Mouse (Mus musculus) B cell, adult 62 days (primary cell): ENCODE measurements around the gene Tmem216. TPM values are rescaled to one million over a fixed set of nuclear protein-coding genes. Genes with fewer than 3 reads are reported as not detected.

Experiments
- total RNA-seq: library from RNA; stranded (reverse); gene quantifications from 4 replicates; pipeline ENCODE4 v1.2.4, GENCODE M21; 2023

Tmem216 gene
- total RNA-seq, result 7.9 to 13.0 TPM (median 9.0 TPM) in 4 replicates

DNA sequence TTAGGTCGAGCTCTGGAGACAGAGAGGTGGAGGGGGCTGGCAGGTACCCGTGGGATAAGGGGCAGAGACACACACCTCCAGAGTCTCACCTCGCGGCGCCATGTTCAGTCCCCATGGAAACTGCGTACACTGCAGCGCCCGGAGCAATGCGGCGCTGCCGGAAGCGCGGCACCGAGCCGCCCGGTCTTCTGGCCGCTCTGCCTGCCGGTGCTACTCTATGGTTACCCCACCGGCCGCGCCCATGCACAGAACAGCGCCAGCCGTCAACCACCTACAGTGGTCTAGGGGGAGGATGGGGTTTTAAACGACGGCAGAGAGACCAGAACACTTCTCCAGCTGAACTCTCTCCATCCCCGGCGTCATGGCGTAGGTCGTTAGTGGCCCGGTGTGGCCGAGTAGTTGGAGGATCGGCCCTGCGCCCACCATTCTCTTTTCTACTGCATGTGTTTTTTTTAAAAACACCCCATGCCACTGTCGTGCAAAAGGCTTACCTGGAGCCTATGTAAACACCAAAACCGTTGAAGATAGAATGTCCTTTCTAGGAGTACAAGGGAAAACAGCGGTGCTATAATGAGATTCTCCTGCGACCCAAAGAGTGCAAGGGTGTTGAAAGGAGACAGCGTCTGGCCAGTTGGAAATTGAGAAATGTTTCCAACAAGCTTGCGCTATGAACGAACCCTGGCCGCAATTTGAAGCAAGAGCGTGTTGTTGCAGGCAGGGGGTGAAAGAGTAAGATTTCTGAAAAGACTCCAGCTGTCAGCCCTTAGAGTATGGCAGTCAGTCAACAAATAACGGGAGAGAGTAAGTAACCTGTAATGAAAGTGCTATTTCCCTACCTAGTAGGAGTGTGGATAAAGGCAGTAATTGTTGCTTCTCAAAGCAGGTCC lies at the start of gene Tmem216:
Gene Tmem216, minus strand, starts transcription at position 615 of the 887 bp plus-strand sequence.

DNA sequence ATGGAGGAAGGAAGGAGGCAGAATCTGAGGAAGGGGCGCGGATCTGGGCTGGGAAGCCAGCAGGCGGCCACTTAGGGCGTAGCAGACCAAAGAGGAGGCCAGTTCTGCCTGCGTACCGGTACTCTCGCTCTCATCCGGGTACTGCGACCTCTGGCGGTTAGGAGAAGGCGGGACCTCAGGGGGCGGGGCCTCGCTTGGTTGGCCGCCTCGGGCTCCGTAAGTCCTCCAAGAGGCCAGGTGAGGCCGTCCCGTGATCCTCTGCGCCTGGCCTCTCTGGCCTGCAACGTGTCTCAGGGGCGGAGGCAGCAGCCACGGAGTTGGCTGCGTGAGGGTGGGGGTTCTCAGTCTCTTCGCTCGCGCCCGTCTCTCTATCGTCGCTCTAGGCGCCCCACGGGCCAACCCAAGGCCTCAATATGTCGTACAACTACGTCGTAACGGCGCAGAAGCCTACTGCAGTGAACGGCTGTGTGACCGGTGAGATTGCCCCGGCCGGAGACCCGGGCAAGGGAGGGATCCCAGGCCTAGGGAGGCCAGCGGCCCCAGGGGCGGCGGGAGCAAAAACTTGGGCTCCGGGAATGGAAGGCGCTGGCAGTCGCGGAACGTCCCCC lies 49.4 kb upstream of the Tmem216 start, which contains the start of the genes Ddb1 and Tkfc:
Gene Ddb1, plus strand, starts transcription at position 35 of the 608 bp plus-strand sequence.
Gene Tkfc, minus strand, starts transcription at position 362 of the 608 bp plus-strand sequence.

DNA sequence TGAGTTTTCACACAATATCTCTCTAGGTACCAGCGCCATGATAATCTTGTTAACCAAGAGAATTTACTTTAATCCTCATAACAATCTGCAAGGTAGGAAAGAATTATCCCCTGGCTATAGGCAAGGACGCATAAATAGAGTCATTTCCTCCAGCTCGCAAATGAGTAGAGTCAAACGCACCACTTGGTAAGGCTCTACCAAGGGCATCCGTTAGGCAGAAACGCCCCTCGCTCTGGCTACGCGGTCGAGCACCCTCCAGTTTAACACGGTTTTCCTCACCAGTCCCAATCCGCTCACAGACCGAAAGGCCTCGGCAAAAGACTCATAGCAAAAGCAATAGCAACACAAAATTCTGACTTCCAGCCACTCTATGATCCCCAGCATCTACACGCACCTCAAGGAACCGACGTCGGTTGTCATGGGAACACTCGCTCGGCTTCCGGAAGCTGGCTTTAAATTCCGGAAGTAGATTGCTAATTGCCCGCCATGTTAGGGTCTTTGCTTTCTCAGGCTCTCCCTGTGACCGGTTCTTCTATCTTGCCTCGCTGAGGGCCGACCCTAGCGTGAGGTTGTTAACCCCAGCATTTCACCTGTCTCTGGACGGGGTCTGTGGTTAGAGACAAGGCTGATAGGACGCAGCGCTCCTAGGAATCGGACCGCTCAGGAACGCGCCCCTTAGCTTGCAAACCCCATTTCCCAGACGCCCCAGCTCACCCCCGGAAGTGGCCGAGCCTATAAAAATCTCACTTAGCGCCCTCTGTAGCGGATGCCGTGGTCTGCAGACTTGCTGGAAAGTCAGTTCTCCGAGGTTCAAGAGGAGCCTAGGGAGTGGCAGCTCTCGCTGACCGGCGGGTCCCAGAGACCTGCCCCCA lies 20.9 kb upstream of the Tmem216 start, which contains the start of the genes Cyb561a3 and Tmem138:
Gene Cyb561a3, plus strand, starts transcription at position 483 of the 872 bp plus-strand sequence.
Gene Tmem138, minus strand, starts transcription at position 673 of the 872 bp plus-strand sequence.

DNA sequence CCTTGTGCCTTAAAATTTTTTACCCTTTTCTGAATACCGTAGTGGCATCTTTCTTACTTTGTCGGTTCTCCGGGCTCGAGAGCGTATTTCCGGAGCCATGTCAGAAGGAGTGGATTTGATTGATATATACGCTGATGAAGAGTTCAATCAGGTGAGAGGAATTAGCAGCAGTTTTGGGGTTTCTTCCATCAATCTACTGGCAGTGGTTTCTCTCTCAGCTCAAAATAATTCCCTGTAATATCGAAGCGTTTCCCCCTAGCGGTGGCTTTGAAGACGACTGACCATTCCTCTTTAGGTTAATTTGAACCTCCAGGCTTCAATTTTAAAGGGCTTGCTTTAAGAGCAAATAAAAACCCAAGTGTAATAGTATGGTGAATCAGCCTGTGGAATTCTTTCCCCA lies 30.1 kb downstream of the Tmem216 start, which contains the start of gene Sdhaf2:
Gene Sdhaf2, minus strand, starts transcription at position 233 of the 400 bp plus-strand sequence.

DNA sequence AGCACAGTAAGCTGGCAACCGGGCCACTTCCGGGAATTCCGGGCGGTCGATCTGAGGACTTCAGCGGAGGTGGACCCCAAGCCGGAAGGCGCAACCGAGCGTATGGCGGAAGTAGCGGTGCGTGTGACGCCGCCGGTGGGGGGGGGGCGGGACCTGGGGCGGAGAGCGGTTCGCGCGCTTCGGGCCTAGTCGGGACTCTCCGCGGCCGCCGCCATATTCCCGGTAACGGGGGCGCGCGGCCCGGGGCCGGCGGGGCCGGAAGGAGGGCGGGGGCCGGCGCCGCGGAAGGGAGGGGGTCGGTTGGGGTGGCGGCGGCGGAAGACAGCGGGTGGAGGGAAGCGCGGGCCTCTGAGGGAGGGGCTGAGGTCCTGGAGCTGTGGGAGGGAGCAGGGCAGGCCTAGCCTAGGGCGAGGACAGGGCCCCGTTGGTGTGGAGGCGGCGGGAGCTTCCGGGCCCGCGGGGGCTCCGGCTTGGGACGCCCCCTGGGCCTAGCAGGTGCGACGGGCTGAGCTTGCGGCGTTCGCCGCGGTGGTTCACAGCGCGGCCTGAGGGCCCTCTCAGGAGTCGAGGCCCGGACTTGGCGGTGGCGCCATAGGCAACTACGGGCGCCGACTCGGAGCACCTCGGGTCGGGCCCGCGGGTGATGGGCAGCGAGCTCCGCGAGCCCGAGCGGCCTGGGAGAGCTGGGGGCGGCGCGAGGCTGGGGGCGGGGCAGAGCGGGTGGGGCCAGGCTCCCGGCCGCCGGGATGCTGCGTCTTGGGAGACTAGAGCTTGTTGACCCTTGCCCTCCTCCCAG lies 30.7 kb downstream of the Tmem216 start, which contains the start of gene Cpsf7:
Gene Cpsf7, plus strand, starts transcription at position 161 of the 796 bp plus-strand sequence.

Other genes starting within 250 kb of the Tmem216 start
- not detected in 4 replicates for gene Syt7, start 167.1 kb downstream of the Tmem216 start, total RNA-seq
- 1.5 to 3.5 TPM (median 1.8 TPM) in 4 replicates for gene Lrrc10b, start 98.8 kb downstream of the Tmem216 start, total RNA-seq
- 5.1 to 6.7 TPM (median 5.9 TPM) in 4 replicates for gene Ppp1r32, start 73.3 kb downstream of the Tmem216 start, total RNA-seq
- gene Cpsf7, start 31.0 kb downstream of the Tmem216 start, total RNA-seq, result 172 to 176 TPM (median 175 TPM) in 4 replicates
- 55.9 to 71.1 TPM (median 63.4 TPM) in 4 replicates for gene Sdhaf2, start 30.1 kb downstream of the Tmem216 start, total RNA-seq
- 188 to 204 TPM (median 196 TPM) in 4 replicates for gene Cyb561a3, start 20.9 kb upstream of the Tmem216 start, total RNA-seq
- gene Tmem138, start 21.1 kb upstream of the Tmem216 start, total RNA-seq, result 6.6 to 10.6 TPM (median 8.2 TPM) in 4 replicates
- 162 to 176 TPM (median 168 TPM) in 4 replicates for gene Ddb1, start 49.1 kb upstream of the Tmem216 start, total RNA-seq
- 3.2 to 6.2 TPM (median 4.1 TPM) in 4 replicates for gene Tkfc, start 49.4 kb upstream of the Tmem216 start, total RNA-seq
- gene Vwce, start 78.0 kb upstream of the Tmem216 start, total RNA-seq, result 0.36 to 1.3 TPM (median 0.75 TPM) in 3 of 4 replicates, not detected in the other
- gene Pga5, start 121.8 kb upstream of the Tmem216 start, total RNA-seq, result not detected in 4 replicates
- gene Vps37c, start 132.5 kb upstream of the Tmem216 start, total RNA-seq, result 19.0 to 23.7 TPM (median 23.0 TPM) in 4 replicates
- gene Cd5, start 182.8 kb upstream of the Tmem216 start, total RNA-seq, result 1.2 to 3.2 TPM (median 1.6 TPM) in 4 replicates